Mouse (Mus musculus) G1E (cell line): ENCODE data around the gene Olfr190. TPM values are rescaled to one million over a fixed set of nuclear protein-coding genes. Genes with fewer than 3 reads are reported as not detected.
A peak's percentile ranks its signal among the peaks of the same experiment; 100 is the strongest.
"Not testable (repeated sequence)": the region's sequence is repeated elsewhere in the genome, so short reads cannot be mapped to it uniquely, and the experiment has no call there.

Experiments used
- ATAC-seq: 2 replicates; pipeline ENCODE4 v1.8.0; 2016; ENCODE audit warnings: mild to moderate bottlenecking; ENCODE audit not compliant: insufficient number of reproducible peaks, poor library complexity, low FRiP score, severe bottlenecking; ENCODE audit errors: extremely low read depth
- DNase-seq: peaks from one replicate; pipeline ENCODE4 v3.0.0; 2012; ENCODE audit warnings: low spot score
- H3K27me3 ChIP-seq: 2 replicates; pipeline ENCODE4 v1.6.1; 2012; ENCODE audit warnings: mild to moderate bottlenecking, low read length, inconsistent platforms; ENCODE audit not compliant: insufficient read depth
- H3K36me3 ChIP-seq: replicated peaks from 2 replicates; pipeline ENCODE3; 2012; ENCODE audit warnings: mild to moderate bottlenecking, inconsistent platforms
- H3K4me1 ChIP-seq: 2 replicates; pipeline ENCODE4 v1.6.1; 2012; ENCODE audit warnings: low read depth, low read length, inconsistent platforms, mixed read lengths; ENCODE audit not compliant: insufficient read depth
- H3K4me3 ChIP-seq: 2 replicates; pipeline ENCODE4 v1.5.1; 2012; ENCODE audit warnings: low read depth, mild to moderate bottlenecking, inconsistent platforms, low read length, moderate library complexity, mixed read lengths
- H3K9me3 ChIP-seq: replicated peaks from 2 replicates; pipeline ENCODE4 v1.6.1; 2012; ENCODE audit warnings: inconsistent platforms
- CTCF ChIP-seq: IDR thresholded peaks from 2 replicates; pipeline ENCODE4 v1.5.1; 2012; ENCODE audit warnings: low read depth, low read length, inconsistent platforms, mixed read lengths
- GATA1 ChIP-seq: IDR thresholded peaks from 2 replicates; pipeline ENCODE4 v1.6.1; 2012; ENCODE audit warnings: borderline replicate concordance, low read length, inconsistent platforms, mixed read lengths
- GATA2 ChIP-seq: IDR thresholded peaks from 2 replicates; pipeline ENCODE4 v1.6.1; 2012; ENCODE audit warnings: low read depth, low read length, inconsistent platforms, borderline replicate concordance
- POLR2AphosphoS5 ChIP-seq: IDR thresholded peaks from 2 replicates; pipeline ENCODE4 v1.6.1; 2012; ENCODE audit warnings: low read depth, low read length, inconsistent platforms; ENCODE audit not compliant: insufficient replicate concordance
- TAL1 ChIP-seq: conservative IDR thresholded peaks from 2 replicates; pipeline ENCODE4 v1.6.1; 2012; ENCODE audit warnings: low read depth, low read length, inconsistent platforms, mixed read lengths
- polyA plus RNA-seq: library from polyadenylated mRNA; stranded (reverse); fragments of >175 nt; gene quantifications from 2 replicates; pipeline ENCODE4 v1.2.3, GENCODE M21; 2012
- total RNA-seq, 2 experiments: library from RNA; stranded (forward) in 1 of 2; stranded (reverse) in 1 of 2; fragments of 200-1000 nt in 1 of 2; fragments of >200 nt in 1 of 2; fragmentation: Nextera tagmentation in 1 of 2; gene quantifications; 2 replicates each; pipeline ENCODE4 v1.2.3; 2014 to 2017

The Olfr190 gene
- total and polyA plus RNA-seq, 3 experiments, result 1.1 TPM; not detected in 2

DNA sequence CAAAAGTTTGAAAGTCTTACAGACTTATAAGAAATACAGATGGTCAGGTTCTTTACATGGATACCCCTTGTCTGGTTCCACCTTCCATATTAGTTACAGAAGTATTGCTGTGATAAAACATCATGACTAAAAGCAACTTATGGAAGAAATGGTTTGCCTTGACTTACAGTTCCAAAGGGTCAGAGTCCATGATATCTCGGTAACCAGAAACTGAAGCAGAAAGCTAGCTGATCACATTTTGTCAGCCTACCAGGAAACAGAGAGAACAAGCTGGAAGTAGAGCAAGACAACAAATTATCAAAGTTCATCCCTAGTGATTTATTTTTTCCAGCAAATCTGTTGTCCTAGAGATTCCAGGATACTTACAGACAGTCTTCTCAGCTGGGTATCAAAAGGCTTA, 4.3 kb downstream of the Olfr190 start:
- TF ChIP-seq CTCF, result no peak
- no peak for TF ChIP-seq TAL1
- TF ChIP-seq GATA2, result no peak
- no peak for TF ChIP-seq POLR2AphosphoS5
- TF ChIP-seq GATA1, result no peak
- no peak overlapping the region for H3K4me3 ChIP-seq
- ATAC-seq (no peak), DNase-seq (no peak)
- H3K4me1 ChIP-seq, result no peaks in the 10 kb centered on the region
- H3K36me3 ChIP-seq, result no peaks in the 10 kb centered on the region
- H3K27me3 ChIP-seq, result no peaks in the 10 kb centered on the region
- H3K9me3 ChIP-seq, result no peaks in the 10 kb centered on the region

DNA sequence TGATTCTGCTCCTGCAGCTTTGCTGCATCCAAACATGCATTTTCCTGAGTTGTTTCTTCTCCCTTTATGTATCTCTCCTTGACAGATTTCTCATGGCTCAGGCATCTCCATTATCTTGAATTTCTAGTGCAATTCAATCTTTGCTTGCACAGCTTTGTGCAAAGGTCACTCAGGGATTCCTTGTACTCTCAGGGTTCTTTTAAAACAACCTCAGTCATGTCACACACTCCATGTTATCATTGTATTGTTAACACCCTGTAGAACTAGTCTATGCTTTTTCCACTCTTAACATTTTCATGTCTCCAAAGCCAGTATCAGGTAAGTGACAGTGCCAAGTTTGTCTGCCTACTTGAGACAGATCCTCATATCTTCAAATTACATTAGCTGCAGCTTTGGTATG, 6.0 kb downstream of the Olfr190 start:
- DNase-seq, result no peak
- Histone ChIP-seq H3K36me3 (no peaks in the 10 kb centered on the region), H3K9me3 (no peaks in the 10 kb centered on the region), H3K4me3 (no peak overlapping the region), H3K4me1 (no peaks in the 10 kb centered on the region), H3K27me3 (no peaks in the 10 kb centered on the region)
- TF ChIP-seq GATA1 (no peak), CTCF (no peak)
- ATAC-seq, result no peak

DNA sequence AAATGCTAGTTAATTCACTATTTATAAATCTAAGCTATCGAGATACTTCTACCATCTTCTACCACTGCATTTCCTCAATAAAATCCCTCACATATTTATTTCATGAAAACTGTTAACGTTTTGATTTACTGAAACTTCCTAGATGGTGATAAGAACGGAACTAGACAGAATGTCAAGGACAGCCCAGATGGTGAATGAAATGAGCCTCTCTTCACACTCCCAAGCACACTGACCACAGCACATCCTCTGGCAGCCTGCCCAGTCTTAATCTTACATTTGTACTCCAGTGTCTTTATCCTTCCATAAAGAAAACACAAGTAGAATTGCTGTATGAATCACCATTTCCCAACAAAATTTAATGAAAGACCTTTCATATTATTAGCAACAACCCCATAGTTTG, 15.4 kb downstream of the Olfr190 start:
- not testable (repeated sequence) for H3K9me3 ChIP-seq, DNase-seq, H3K27me3 ChIP-seq, H3K4me1 ChIP-seq, H3K4me3 ChIP-seq, H3K36me3 ChIP-seq, ATAC-seq

DNA sequence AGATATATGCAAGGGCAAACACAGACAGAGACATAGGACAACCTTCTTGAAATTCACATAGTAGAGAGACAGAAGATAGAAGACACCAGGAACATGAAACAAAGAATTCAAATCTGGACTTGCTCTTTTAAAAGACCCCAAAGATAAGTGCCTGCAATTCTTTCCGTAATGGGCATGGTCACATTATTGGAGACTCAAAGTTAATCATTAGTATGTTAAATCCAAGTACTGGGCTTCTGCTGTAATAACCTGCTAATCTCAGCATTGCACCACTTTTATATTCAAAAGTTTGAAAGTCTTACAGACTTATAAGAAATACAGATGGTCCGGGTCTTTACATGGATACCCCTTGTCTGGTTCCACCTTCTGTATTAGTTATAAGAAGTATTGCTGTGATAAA, 28.5 kb downstream of the Olfr190 start:
- not testable (repeated sequence) for ATAC-seq, H3K4me1 ChIP-seq, H3K27me3 ChIP-seq, H3K9me3 ChIP-seq, DNase-seq, H3K4me3 ChIP-seq, H3K36me3 ChIP-seq

DNA sequence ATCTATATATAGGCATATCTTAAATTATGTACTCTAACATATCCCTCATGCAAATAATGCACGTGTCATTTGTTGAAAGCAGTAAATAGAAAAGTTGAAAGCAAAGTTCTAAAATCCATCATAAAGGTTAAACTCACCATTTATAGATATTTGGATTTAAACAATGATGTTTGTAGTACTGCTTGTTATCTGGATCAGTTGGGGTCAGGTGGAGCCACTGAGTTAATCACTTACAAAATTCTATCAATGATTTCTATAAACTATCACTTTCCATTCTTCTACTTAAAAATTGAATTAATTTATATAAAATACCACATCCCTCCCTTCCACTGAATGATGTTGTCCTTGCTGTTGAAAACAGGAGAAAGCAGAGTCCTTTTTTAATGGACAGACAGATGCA, 28.9 kb downstream of the Olfr190 start:
- no peaks in the 10 kb centered on the region for H3K27me3 ChIP-seq
- ATAC-seq (no peak), DNase-seq (no peak)
- no peaks in the 10 kb centered on the region for H3K36me3 ChIP-seq
- H3K4me1 ChIP-seq, result peaks cover 7% of the 10 kb centered on the region
- TF ChIP-seq CTCF, result no peak
- TF ChIP-seq GATA1, result no peak
- no peak for TF ChIP-seq GATA2
- TF ChIP-seq POLR2AphosphoS5, result no peak
- TF ChIP-seq TAL1, result no peak
- H3K4me3 ChIP-seq, result no peak overlapping the region
- no peaks in the 10 kb centered on the region for H3K9me3 ChIP-seq

DNA sequence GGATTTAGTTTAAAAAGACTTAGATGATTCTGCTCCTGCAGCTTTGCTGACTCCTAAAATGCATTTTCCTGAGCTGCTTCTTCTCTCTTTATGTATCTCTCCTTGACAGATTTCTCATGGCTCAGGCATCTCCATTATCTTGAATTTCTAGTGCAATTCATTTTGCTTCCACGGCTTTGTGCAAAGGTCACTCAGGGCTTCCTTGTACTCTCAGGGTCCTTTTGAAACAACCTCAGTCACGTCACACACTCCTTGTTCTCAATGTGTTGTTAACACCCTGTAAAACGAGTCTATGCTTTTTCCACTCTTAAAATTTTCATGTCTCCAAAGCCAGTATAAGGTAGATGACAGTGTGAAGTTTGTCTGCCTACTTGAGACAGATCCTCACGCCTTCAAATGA, 30.2 kb downstream of the Olfr190 start:
- Histone ChIP-seq H3K27me3 (no peaks in the 10 kb centered on the region), H3K4me1 (peaks cover 7% of the 10 kb centered on the region), H3K36me3 (no peaks in the 10 kb centered on the region), H3K9me3 (no peaks in the 10 kb centered on the region), H3K4me3 (no peak overlapping the region)
- ATAC-seq (no peak), DNase-seq (no peak)
- TF ChIP-seq POLR2AphosphoS5 (no peak), CTCF (no peak), GATA1 (no peak), GATA2 (no peak), TAL1 (no peak)

DNA sequence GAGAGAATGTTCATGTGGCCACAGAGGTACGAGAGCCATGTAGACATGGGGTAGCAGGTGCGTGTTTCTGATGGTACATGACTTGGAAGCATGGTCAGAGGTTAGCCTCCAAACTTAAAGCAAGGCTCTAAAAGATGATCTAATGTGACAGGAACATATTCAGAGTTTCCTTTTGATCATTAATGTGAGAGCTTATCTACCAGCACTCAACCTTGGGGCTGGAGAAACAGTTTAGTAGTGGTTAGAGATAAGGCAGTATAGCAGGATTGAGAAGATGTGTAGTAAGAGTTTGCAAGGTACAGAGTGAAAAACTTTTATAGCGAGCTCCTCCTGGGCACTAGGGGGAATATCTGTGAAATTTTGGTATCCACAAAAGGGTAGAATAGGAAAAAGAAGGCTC, 32.0 kb downstream of the Olfr190 start:
- peaks cover 7% of the 10 kb centered on the region for H3K4me1 ChIP-seq
- no peaks in the 10 kb centered on the region for H3K36me3 ChIP-seq
- no peaks in the 10 kb centered on the region for H3K27me3 ChIP-seq
- no peak for TF ChIP-seq GATA1
- no peak for TF ChIP-seq CTCF
- no peak for TF ChIP-seq TAL1
- TF ChIP-seq GATA2, result no peak
- no peak for TF ChIP-seq POLR2AphosphoS5
- no peak overlapping the region for H3K4me3 ChIP-seq
- H3K9me3 ChIP-seq, result no peaks in the 10 kb centered on the region
- peak; percentile 49 for ATAC-seq
- no peak for DNase-seq
